Mouse (Mus musculus) frontal cortex, postnatal 36 days (tissue): ENCODE measurements around the gene Lrp5.
A peak's percentile ranks its signal among the peaks of the same experiment; 100 is the strongest.
"Not testable (repeated sequence)": the region's sequence is repeated elsewhere in the genome, so short reads cannot be mapped to it uniquely, and the experiment has no call there.

Source experiments
- DNase-seq, 2 experiments: peaks; one replicate each; pipeline ENCODE4 v3.0.0; 2022; ENCODE audit warnings: low spot score in 2 of 2

Lrp5 gene

GRCm38 (mm10) chr19:3695471-3695870 is 9.1 kb upstream of the Lrp5 start:
- no peak for DNase-seq

GRCm38 (mm10) chr19:3695006-3695405 is 8.6 kb upstream of the Lrp5 start:
- no peak for DNase-seq

- DNase-seq, result no peak
Observed at GRCm38 (mm10) chr19:3694476-3694875, 8.1 kb upstream of the Lrp5 start.

GRCm38 (mm10) chr19:3692414-3693145 is 6.2 kb upstream of the Lrp5 start:
- DNase-seq, result no peak

GRCm38 (mm10) chr19:3691337-3691736 is 5.0 kb upstream of the Lrp5 start:
- no peak for DNase-seq

- DNase-seq, result no peak
Observed at GRCm38 (mm10) chr19:3687676-3688171, 1.4 kb upstream of the Lrp5 start.

- no peak for DNase-seq
Observed at GRCm38 (mm10) chr19:3685611-3686214, 651 bp downstream of the Lrp5 start.

- DNase-seq, result no peak
Observed at GRCm38 (mm10) chr19:3684957-3685580, 1.3 kb downstream of the Lrp5 start.

- no peak for DNase-seq
Observed at GRCm38 (mm10) chr19:3684414-3684813, 1.9 kb downstream of the Lrp5 start.

- peak; percentile 39 to 49 for DNase-seq
Observed at GRCm38 (mm10) chr19:3681310-3681934, 4.9 kb downstream of the Lrp5 start.

GRCm38 (mm10) chr19:3680732-3681131 is 5.6 kb downstream of the Lrp5 start:
- DNase-seq, result no peak

- DNase-seq, result no peak
Observed at GRCm38 (mm10) chr19:3674122-3674855, 12.1 kb downstream of the Lrp5 start.

GRCm38 (mm10) chr19:3673149-3673548 is 13.2 kb downstream of the Lrp5 start:
- DNase-seq, result no peak

- no peak for DNase-seq
Observed at GRCm38 (mm10) chr19:3669100-3669499, 17.3 kb downstream of the Lrp5 start.

GRCm38 (mm10) chr19:3668551-3668950 is 17.8 kb downstream of the Lrp5 start:
- no peak for DNase-seq

GRCm38 (mm10) chr19:3667979-3668378 is 18.4 kb downstream of the Lrp5 start:
- DNase-seq, result no peak

- no peak for DNase-seq
Observed at GRCm38 (mm10) chr19:3667155-3667895, 19.0 kb downstream of the Lrp5 start.

- DNase-seq, result no peak
Observed at GRCm38 (mm10) chr19:3666632-3667031, 19.7 kb downstream of the Lrp5 start.

- DNase-seq, result no peak
Observed at GRCm38 (mm10) chr19:3665510-3665909, 20.9 kb downstream of the Lrp5 start.

GRCm38 (mm10) chr19:3657947-3658346 is 28.4 kb downstream of the Lrp5 start:
- DNase-seq, result no peak

- not testable (repeated sequence) for DNase-seq
Observed at GRCm38 (mm10) chr19:3657065-3657464, 29.3 kb downstream of the Lrp5 start.
